9 mouse cellular contexts compared by ENCODE assay signal in genomic region chr1:194587532-194587931, GRCm38 (mm10). TPM values are rescaled to one million over a fixed set of nuclear protein-coding genes. Genes with fewer than 3 reads are reported as not detected.
A peak's percentile ranks its signal among the peaks of the same experiment; 100 is the strongest.
DNase-seq lines count a peak whose midpoint lies in the region; ATAC-seq lines count a peak whose summit lies in the region.
"Had no signal": no experiment of that assay in that cellular context is flagged by ENCODE, and none has a peak within 500 bp of the region (broad histone marks: within the 10 kb centered on the region; RNA-seq: fewer than 3 reads in every experiment).

No protein-coding gene starts in this region.

- peak; percentile 67; the same call in 1 of the 2 replicates for ATAC-seq in hindbrain, embryonic 13.5 days (ENCODE audit: low FRiP score)
- no peak for ATAC-seq in hindbrain, embryonic 11.5 days (ENCODE audit: low FRiP score)
- ATAC-seq in forebrain, embryonic 13.5 days: peak; percentile 72
- peak; percentile 35; the same call in 1 of the 2 replicates for ATAC-seq in kidney, embryonic 14.5 days (ENCODE audit: low FRiP score, low TSS enrichment)

- no peak overlapping the region for H3K9ac ChIP-seq in hindbrain, embryonic 13.5 days
- H3K9ac ChIP-seq in hindbrain, embryonic 11.5 days (ENCODE audit: low read depth, low read length): no peak overlapping the region
- H3K9ac ChIP-seq in forebrain, embryonic 13.5 days: no peak overlapping the region
- H3K9ac ChIP-seq in kidney, embryonic 14.5 days (ENCODE audit: low read depth, low read length): no peak overlapping the region
- H3K9ac ChIP-seq: midbrain, embryonic 12.5 days had no signal

- no peaks in the 10 kb centered on the region for H3K36me3 ChIP-seq in hindbrain, embryonic 13.5 days
- no peaks in the 10 kb centered on the region for H3K36me3 ChIP-seq in hindbrain, embryonic 11.5 days (ENCODE audit: control insufficient read depth, insufficient read depth, low read length)
- no peaks in the 10 kb centered on the region for H3K36me3 ChIP-seq in forebrain, embryonic 13.5 days (ENCODE audit: poor library complexity, severe bottlenecking)
- no peaks in the 10 kb centered on the region for H3K36me3 ChIP-seq in kidney, embryonic 14.5 days (ENCODE audit: control insufficient read depth, insufficient read depth, low read length)
- H3K36me3 ChIP-seq: midbrain, embryonic 12.5 days had no signal

- no peak overlapping the region for H3K4me3 ChIP-seq in hindbrain, embryonic 13.5 days
- no peak overlapping the region for H3K4me3 ChIP-seq in hindbrain, embryonic 11.5 days (ENCODE audit: low read depth, low read length)
- no peak overlapping the region for H3K4me3 ChIP-seq in forebrain, embryonic 13.5 days
- H3K4me3 ChIP-seq in kidney, embryonic 14.5 days (ENCODE audit: low read length): no peak overlapping the region
- H3K4me3 ChIP-seq: midbrain, embryonic 12.5 days had no signal

- H3K4me1 ChIP-seq in hindbrain, embryonic 13.5 days (replicated peaks): peaks cover 26% of the 10 kb centered on the region
- no peaks in the 10 kb centered on the region for H3K4me1 ChIP-seq in hindbrain, embryonic 11.5 days (replicated peaks; ENCODE audit: control insufficient read depth, insufficient read depth, low read length)
- H3K4me1 ChIP-seq in forebrain, embryonic 13.5 days: peaks cover 37% of the 10 kb centered on the region
- H3K4me1 ChIP-seq in kidney, embryonic 14.5 days (ENCODE audit: control insufficient read depth, insufficient read depth, low read length): peaks cover 3% of the 10 kb centered on the region; the same call in 1 of the 2 replicates

- H3K4me2 ChIP-seq in hindbrain, embryonic 13.5 days: no peak overlapping the region
- H3K4me2 ChIP-seq in hindbrain, embryonic 11.5 days (replicated peaks; ENCODE audit: low read depth, low read length): no peak overlapping the region
- H3K4me2 ChIP-seq in forebrain, embryonic 13.5 days: no peak overlapping the region
- H3K4me2 ChIP-seq in kidney, embryonic 14.5 days (replicated peaks; ENCODE audit: low read depth, low read length): no peak overlapping the region
- H3K4me2 ChIP-seq: midbrain, embryonic 12.5 days had no signal

- H3K27ac ChIP-seq in hindbrain, embryonic 13.5 days: 0 out of 2 replicates have a peak overlapping the region, but pooled peaks have one; percentile 0
- H3K27ac ChIP-seq in hindbrain, embryonic 11.5 days (ENCODE audit: low read depth, low read length): no peak overlapping the region
- peak overlapping the region; percentile 89 for H3K27ac ChIP-seq in forebrain, embryonic 13.5 days
- no peak overlapping the region for H3K27ac ChIP-seq in kidney, embryonic 14.5 days (ENCODE audit: low read depth, low read length)
- H3K27ac ChIP-seq: midbrain, embryonic 12.5 days had no signal

- no peaks in the 10 kb centered on the region for H3K9me3 ChIP-seq in hindbrain, embryonic 13.5 days
- no peaks in the 10 kb centered on the region for H3K9me3 ChIP-seq in hindbrain, embryonic 11.5 days (ENCODE audit: control insufficient read depth, low read length)
- H3K9me3 ChIP-seq in forebrain, embryonic 13.5 days (replicated peaks): no peaks in the 10 kb centered on the region
- no peaks in the 10 kb centered on the region for H3K9me3 ChIP-seq in kidney, embryonic 14.5 days (ENCODE audit: control insufficient read depth, low read length)
- H3K9me3 ChIP-seq: midbrain, embryonic 12.5 days had no signal

- no peaks in the 10 kb centered on the region for H3K27me3 ChIP-seq in hindbrain, embryonic 13.5 days
- no peaks in the 10 kb centered on the region for H3K27me3 ChIP-seq in hindbrain, embryonic 11.5 days (ENCODE audit: control insufficient read depth, insufficient read depth, low read length)
- no peaks in the 10 kb centered on the region for H3K27me3 ChIP-seq in forebrain, embryonic 13.5 days
- no peaks in the 10 kb centered on the region for H3K27me3 ChIP-seq in kidney, embryonic 14.5 days (ENCODE audit: control insufficient read depth, insufficient read depth, low read length)
- H3K27me3 ChIP-seq: midbrain, embryonic 12.5 days had no signal

- no peak for DNase-seq in hindbrain, embryonic 11.5 days (ENCODE audit: low spot score)
- peak; percentile 24 for DNase-seq in adrenal gland, postnatal 25 days
- DNase-seq in spleen, postnatal 4 days (ENCODE audit: low spot score in 2 of 2): no peak
- no peak for DNase-seq in embryo, embryonic 11 days
- DNase-seq in frontal cortex, postnatal 25 days (ENCODE audit: low spot score in 2 of 2): no peak

RNA-seq across cellular contexts. Expression of gene Plxna2, which starts 30.5 kb away (rescaled TPM):
- polyA plus RNA-seq in hindbrain, embryonic 13.5 days (2015; fragmentation: Nextera tagmentation; extraction: Ambion mirVana): 36.1 and 36.5 TPM in 2 replicates
- 23.2 and 25.4 TPM in 2 replicates for polyA plus RNA-seq in hindbrain, embryonic 11.5 days (2014; fragmentation: Nextera tagmentation; extraction: Ambion mirVana)
- total RNA-seq in adrenal gland, postnatal 25 days (2021): 9.0 and 10.5 TPM in 2 replicates
- 46.9 and 55.8 TPM in 2 replicates for polyA plus RNA-seq in forebrain, embryonic 13.5 days (2015; fragmentation: Nextera tagmentation; extraction: Ambion mirVana)
- polyA plus RNA-seq in kidney, embryonic 14.5 days (2014; fragmentation: Nextera tagmentation; extraction: Ambion mirVana): 4.4 and 7.4 TPM in 2 replicates

Comparison
In these comparisons a context has a peak if more than half of its experiments do, and no peak if none do; other contexts are left out.
1. H3K27ac ChIP-seq: peak in hindbrain, embryonic 13.5 days (single experiment) and forebrain, embryonic 13.5 days (single experiment); none in hindbrain, embryonic 11.5 days (single experiment) and kidney, embryonic 14.5 days (single experiment).